Comparison of ENCODE assay signal across 16 mouse cellular contexts in genomic region chr2:6146257-6146656, GRCm38 (mm10). TPM values are rescaled to one million over a fixed set of nuclear protein-coding genes. Genes with fewer than 3 reads are reported as not detected.
A peak's percentile ranks its signal among the peaks of the same experiment; 100 is the strongest.
DNase-seq lines count a peak whose midpoint lies in the region; ATAC-seq lines count a peak whose summit lies in the region.
"Had no signal": no experiment of that assay in that cellular context is flagged by ENCODE, and none has a peak within 500 bp of the region (broad histone marks: within the 10 kb centered on the region; RNA-seq: fewer than 3 reads in every experiment).

No protein-coding gene starts in this region.

- 69% methylated on average over 4 of the region's 4 CpGs for WGBS in midbrain, embryonic 11.5 days
- 64% methylated on average over 4 of the region's 4 CpGs for WGBS in midbrain, embryonic 15.5 days

- H3K9me3 ChIP-seq in midbrain, embryonic 11.5 days (ENCODE audit: control insufficient read depth, low read length): no peaks in the 10 kb centered on the region
- no peaks in the 10 kb centered on the region for H3K9me3 ChIP-seq in midbrain, embryonic 15.5 days
- H3K9me3 ChIP-seq: embryonic facial prominence, embryonic 12.5 days; forebrain, embryonic 15.5 days had no signal

- H3K27me3 ChIP-seq in midbrain, embryonic 11.5 days (ENCODE audit: control insufficient read depth, insufficient read depth, low read length): no peaks in the 10 kb centered on the region
- H3K27me3 ChIP-seq in midbrain, embryonic 15.5 days (replicated peaks): no peaks in the 10 kb centered on the region
- H3K27me3 ChIP-seq: embryonic facial prominence, embryonic 12.5 days; forebrain, embryonic 13.5 days; forebrain, embryonic 15.5 days had no signal

- peak; percentile 69 for DNase-seq in midbrain, embryonic 11.5 days (ENCODE audit: low spot score, missing footprints)
- DNase-seq in retina, adult 2 months (ENCODE audit: low read depth, low spot score): peak; percentile 56
- DNase-seq in retina, embryonic 14.5 days (ENCODE audit: low spot score): peak; percentile 57
- peak; percentile 20 for DNase-seq in retina, postnatal 7 days (ENCODE audit: low read depth, low spot score)
- no peak for DNase-seq in adipocyte (ENCODE audit: low spot score)
- DNase-seq: adrenal gland, adult 8-10 months; adrenal gland, postnatal 14 days; adrenal gland, postnatal 36 days; cerebellum, adult 9-10 months had no signal

- no peak overlapping the region for H3K4me2 ChIP-seq in midbrain, embryonic 11.5 days
- H3K4me2 ChIP-seq in midbrain, embryonic 15.5 days: no peak overlapping the region
- H3K4me2 ChIP-seq: embryonic facial prominence, embryonic 12.5 days; forebrain, embryonic 13.5 days; forebrain, embryonic 15.5 days had no signal

- H3K27ac ChIP-seq in midbrain, embryonic 11.5 days (ENCODE audit: low read depth, low read length): no peak overlapping the region
- no peak overlapping the region for H3K27ac ChIP-seq in midbrain, embryonic 15.5 days
- H3K27ac ChIP-seq: embryonic facial prominence, embryonic 10.5 days; embryonic facial prominence, embryonic 12.5 days; forebrain, embryonic 13.5 days; forebrain, embryonic 15.5 days had no signal

- no peaks in the 10 kb centered on the region for H3K36me3 ChIP-seq in midbrain, embryonic 11.5 days (ENCODE audit: control insufficient read depth, insufficient read depth, low read length)
- no peaks in the 10 kb centered on the region for H3K36me3 ChIP-seq in midbrain, embryonic 15.5 days (replicated peaks)
- H3K36me3 ChIP-seq: embryonic facial prominence, embryonic 10.5 days; embryonic facial prominence, embryonic 12.5 days; forebrain, embryonic 15.5 days had no signal

- no peak overlapping the region for H3K9ac ChIP-seq in midbrain, embryonic 11.5 days (ENCODE audit: low read length)
- H3K9ac ChIP-seq in midbrain, embryonic 15.5 days: no peak overlapping the region
- H3K9ac ChIP-seq: embryonic facial prominence, embryonic 12.5 days; forebrain, embryonic 13.5 days; forebrain, embryonic 15.5 days had no signal

- ATAC-seq in midbrain, embryonic 11.5 days (ENCODE audit: low FRiP score): no peak
- no peak for ATAC-seq in midbrain, embryonic 15.5 days (replicated peaks)
- no peak for ATAC-seq in monocyte, adult 5-6 weeks (replicated peaks; ENCODE audit: insufficient number of reproducible peaks, low FRiP score, low TSS enrichment, poor library complexity, severe bottlenecking)
- ATAC-seq: forebrain, embryonic 13.5 days; forebrain, embryonic 15.5 days had no signal

- H3K4me3 ChIP-seq in midbrain, embryonic 11.5 days (ENCODE audit: low read depth, low read length): no peak overlapping the region
- no peak overlapping the region for H3K4me3 ChIP-seq in midbrain, embryonic 15.5 days
- H3K4me3 ChIP-seq: embryonic facial prominence, embryonic 10.5 days; embryonic facial prominence, embryonic 12.5 days; forebrain, embryonic 13.5 days; forebrain, embryonic 15.5 days had no signal

- no peaks in the 10 kb centered on the region for H3K4me1 ChIP-seq in midbrain, embryonic 11.5 days (ENCODE audit: control insufficient read depth, insufficient read depth, low read length)
- no peaks in the 10 kb centered on the region for H3K4me1 ChIP-seq in midbrain, embryonic 15.5 days
- H3K4me1 ChIP-seq: embryonic facial prominence, embryonic 12.5 days; forebrain, embryonic 15.5 days had no signal

RNA-seq across cellular contexts. Expression of gene Proser2, which starts 16.2 kb away (rescaled TPM):
- polyA plus RNA-seq in midbrain, embryonic 11.5 days (2014; fragmentation: Nextera tagmentation; extraction: Ambion mirVana): 2.5 and 3.5 TPM in 2 replicates
- polyA plus RNA-seq in midbrain, embryonic 15.5 days (2015; fragmentation: Nextera tagmentation; extraction: Ambion mirVana): 6.3 and 6.8 TPM in 2 replicates
- 0.29 TPM in 1 of 3 replicates, not detected in the others for total RNA-seq in monocyte, adult 5-6 weeks (2017)
- total RNA-seq: MEL had no signal
